Mouse (Mus musculus): ENCODE measurements at regions not wholly inside any gene's neighbourhood (a gene's known extent, or its start where the extent isn't known, plus 50 kb on each side); places are given as distances from the start of the nearest gene placed in this dataset.

DNA sequence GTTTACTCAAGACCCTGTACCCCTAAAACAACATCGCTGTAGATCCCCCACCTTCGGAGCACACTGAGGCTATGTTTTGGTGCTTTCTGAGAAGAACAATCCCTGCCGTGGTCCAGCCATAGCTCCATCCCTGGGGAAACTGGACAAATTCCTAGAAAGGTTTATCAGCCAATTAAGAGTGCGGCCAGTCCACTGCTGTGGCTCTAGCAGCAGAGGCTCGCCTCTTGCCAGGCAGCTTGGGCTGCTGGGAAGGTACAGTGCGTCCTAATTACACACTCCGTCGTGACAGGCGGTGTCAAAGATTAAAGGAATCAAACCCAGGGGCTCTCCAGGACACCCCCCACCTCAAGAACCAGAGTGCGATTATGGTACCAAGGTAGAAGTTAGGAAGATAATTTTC lies 116.4 kb upstream of the Sdk2 start:
- DNase-seq (ENCODE audit: extremely low read depth, insufficient read length, low spot score), result no peak

DNA sequence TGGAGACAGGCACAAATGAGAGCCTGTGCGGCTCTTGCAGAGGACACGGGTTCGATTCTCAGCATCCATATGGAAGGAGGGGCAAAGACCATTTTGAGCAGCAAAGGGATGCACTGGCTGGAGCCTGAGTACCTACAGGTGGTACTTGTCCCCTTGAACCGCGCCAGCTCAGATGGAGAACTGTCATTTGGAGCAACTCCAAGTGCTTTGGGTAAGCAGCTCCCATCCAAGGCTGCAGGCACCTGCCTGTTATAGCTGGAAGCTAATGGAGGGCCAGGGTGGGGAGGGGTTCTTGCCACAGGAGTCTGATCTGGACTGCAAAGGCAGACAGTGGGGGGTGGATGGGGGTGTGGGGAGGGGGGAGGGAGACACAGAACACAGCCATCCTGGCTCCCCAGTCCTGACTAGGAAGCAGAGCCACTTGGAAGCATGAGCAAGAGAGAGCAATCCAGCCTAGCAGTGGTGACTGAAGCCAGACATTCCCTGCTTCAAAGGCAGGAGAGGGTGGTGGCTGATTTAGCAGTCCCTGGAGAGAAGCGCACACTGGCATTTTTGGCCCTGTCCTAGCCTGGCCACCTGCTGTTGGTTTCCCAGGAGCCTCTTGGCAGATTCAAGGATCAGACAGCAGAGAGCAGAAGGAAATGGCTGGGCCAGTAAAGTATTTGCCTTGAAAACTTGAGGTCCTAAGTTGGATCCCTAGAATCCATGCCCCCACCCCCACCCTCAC lies 112.1 kb upstream of the Sdk2 start:
- no peak for DNase-seq (ENCODE audit: extremely low read depth, insufficient read length, low spot score)

DNA sequence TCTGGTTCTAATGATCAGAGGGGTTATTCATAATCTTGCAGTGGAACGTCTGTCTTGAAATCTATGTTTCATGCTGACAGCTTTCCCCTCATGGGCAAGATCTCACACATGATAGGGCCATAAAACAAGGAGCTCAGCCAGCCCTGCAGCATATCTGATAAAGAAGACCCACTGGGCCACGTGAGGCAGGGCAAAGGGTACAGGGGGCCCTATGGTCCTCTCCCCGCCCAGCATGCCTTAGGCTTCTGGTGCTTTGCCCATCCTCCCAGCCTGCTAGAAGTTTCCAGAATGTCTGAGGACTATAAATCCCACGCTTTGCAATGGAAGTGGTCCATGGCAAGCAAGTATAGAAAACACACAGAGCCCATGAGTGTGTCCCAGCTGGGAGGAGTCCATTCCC lies 110.9 kb upstream of the Sdk2 start:
- no peak for DNase-seq (ENCODE audit: extremely low read depth, insufficient read length, low spot score)

DNA sequence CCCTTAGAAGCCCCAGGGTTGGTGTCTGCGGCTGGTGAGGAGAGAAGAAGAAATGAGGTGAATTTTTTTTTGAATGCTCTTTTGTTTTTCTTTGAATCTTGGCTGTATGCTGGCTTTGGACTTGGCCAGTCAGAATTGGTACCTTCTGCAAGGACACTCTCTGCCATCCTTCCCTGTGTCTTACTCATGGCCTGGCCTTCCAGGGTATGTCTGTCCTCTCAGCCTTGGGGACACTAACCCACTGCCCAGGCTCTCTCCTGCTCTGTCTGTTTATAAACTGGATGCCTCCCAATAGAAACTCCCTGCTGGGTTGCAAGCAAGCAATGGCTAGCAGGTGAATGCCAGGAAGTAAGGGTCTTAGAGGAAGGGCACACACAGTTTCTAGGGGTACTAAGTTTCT lies 110.4 kb upstream of the Sdk2 start:
- DNase-seq (ENCODE audit: extremely low read depth, insufficient read length, low spot score), result no peak

DNA sequence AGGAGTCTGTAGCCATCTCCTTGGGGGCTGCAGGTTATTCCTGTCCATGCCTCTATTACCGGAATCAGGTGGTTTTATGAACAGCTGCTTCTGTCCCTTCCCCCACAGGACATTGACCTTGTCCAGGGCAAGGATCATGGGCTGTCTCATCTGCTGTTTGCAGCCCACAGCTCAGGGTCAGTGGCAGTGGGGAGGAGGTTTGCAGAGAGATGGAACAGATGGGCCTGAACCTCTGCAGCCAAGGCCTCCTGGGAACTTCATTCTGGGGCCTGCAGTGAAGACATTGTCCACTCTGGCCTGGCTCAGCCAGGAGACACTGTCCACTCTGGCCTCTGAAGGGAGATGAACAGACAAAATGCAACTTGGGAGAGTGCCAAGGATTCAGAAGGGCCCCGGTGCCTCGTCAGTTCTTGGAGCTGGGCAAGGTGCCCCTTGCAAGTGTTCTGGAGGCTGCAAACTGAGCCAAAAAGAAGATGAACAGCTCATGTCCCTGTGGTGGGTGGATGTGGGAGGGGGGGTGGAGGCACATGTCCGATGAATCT lies 109.9 kb upstream of the Sdk2 start:
- no peak for DNase-seq (ENCODE audit: extremely low read depth, insufficient read length, low spot score)

GRCm38 (mm10) chr11:114175437-114176131 lies 108.7 kb upstream of the Sdk2 start:
- DNase-seq (ENCODE audit: extremely low read depth, insufficient read length, low spot score), result no peak

DNA sequence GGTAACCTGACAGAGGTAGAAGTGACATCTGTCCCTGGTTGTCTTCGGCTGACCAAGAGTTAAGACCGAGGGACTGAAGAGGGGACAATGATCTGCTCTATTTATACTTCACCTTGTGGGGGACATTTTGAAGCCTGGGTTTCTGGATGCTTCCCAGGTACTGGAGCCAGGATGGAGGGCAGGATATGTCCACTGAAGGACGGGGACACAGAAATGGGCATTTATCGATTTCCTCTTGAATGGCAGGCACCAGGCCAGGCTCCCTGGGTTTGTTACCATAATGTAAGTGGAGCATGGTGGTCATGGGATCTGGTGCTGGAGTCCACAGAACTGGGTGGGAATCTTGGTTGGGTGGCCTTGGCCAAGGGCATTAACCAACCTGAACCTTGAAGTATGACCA lies 108.0 kb upstream of the Sdk2 start:
- DNase-seq (ENCODE audit: extremely low read depth, insufficient read length, low spot score), result no peak

GRCm38 (mm10) chr11:114168231-114168661 lies 101.4 kb upstream of the Sdk2 start:
- no peak for DNase-seq (ENCODE audit: extremely low read depth, insufficient read length, low spot score)

DNA sequence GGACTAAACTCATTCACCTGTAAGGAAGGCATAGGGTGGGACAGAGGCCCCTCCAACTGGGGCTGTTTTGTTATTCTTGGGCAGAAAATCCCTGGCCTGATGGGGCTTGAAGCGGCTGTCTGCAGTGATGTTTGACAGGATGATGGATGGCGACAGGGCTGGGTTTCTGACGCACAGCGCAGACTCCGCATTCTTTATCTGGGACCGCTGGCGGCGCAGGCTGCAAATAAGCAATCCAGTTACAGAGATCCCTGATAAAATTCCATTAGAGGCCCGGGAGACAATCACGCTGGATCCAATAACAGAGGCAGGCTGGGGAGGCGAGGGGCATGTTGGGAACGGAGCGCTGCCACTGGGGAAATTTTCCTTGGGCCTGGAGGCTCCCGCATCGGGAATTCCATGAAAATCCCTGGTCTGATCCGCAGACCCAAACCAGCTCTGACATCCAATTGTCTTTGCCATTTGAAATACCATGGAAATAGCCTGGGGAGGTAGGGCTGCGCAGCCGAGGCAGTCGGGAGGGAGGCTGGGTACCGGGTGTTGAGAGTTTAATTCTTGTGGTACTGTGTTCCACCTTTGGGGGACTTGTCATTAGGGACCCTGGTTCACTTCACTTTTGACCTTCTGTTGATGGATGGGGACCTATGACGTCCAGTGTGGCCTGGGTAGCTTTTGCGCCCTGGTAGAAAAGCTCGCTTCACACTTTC lies 99.0 kb upstream of the Sdk2 start:
- no peak for DNase-seq (ENCODE audit: extremely low read depth, insufficient read length, low spot score)

DNA sequence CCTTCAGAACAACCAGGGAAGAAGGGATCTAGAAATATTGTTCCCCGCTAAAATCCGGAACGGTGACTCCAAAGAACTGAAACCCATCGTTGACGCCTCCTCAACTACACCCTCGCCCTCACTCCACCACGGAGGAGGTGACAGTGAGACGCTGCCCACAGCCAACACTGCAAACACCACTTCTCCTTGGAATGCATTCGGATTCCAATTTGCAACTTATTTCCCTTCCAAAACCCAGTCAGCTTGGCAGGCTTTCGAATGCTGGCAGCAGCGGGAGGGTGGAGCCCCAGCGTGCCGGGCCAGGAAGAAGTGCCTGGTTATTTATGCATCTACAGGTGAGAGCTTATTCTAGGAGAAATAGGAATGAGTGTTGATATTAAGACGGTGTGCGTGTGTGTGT lies 85.9 kb upstream of the Sdk2 start:
- DNase-seq (ENCODE audit: extremely low read depth, insufficient read length, low spot score), result no peak

- no peak for DNase-seq (ENCODE audit: extremely low read depth, insufficient read length, low spot score)
These were observed 79.5 kb upstream of the Sdk2 start for GRCm38 (mm10) chr11:114146334-114146733.

DNA sequence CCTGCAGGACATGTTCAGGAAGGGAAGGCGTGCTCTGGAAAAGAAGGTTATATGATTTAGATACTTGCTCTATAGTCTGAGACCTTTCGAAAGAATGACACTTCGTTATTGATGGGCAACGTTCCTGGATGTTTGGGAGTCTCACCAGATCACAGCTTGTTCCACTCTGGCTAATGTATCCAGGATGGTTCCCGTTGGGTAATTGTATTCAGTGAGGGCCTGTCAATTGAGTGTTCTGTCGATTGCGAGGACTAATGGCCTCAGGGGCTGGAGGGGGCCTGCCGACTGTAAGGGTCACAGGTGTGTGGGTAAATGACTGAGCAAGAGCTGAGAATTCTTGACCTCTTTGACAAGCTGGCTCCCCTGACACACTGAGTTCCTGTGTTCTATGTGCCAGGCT lies 62.4 kb upstream of the Sdk2 start:
- DNase-seq (ENCODE audit: extremely low read depth, insufficient read length, low spot score), result no peak

DNA sequence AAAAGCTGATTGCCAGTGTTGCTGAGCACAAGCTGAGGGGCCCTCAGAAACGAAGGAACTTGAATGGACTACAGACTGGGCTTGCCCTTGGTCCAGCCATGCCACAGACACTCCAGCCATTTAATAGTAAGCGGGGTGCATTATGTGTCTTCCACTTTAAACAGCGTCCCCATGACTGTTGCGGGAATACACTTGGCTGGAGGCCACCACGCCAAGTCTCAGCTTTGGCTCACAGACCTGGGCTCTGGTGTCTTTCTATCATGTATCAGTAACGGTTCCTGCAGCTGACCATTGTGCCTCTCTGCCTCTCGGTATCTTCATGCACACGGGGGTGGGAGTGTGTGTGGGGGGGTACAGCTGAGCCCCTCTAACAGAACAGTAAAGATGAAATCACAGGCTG lies 62.0 kb upstream of the Sdk2 start:
- no peak for DNase-seq (ENCODE audit: extremely low read depth, insufficient read length, low spot score)

- DNase-seq (ENCODE audit: extremely low read depth, insufficient read length, low spot score), result no peak
These were observed 60.6 kb upstream of the Sdk2 start for GRCm38 (mm10) chr11:114127426-114127825.

DNA sequence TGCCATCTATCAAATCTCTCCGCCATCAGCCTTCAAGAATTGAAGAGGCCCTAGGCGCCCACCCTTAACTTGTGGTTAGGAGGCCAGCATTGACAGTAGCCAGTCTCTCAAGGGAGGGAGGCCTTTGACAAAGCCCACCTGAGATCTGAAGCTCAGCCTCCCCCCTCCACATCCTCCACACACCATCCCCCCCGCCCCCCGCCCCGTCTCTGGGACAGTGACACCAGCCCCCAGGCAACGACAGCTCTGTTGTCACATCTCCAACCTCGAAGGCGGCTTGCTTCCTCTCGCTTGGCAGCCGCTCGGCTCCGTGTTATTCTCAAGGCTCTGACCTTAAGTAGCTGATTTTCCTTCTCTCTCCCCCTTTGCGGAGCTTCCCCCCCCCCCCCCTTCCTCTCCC lies 55.3 kb upstream of the Sdk2 start:
- no peak for DNase-seq (ENCODE audit: extremely low read depth, insufficient read length, low spot score)

- no peak for DNase-seq (ENCODE audit: extremely low read depth, insufficient read length, low spot score)
These were observed 52.3 kb upstream of the Sdk2 start for GRCm38 (mm10) chr11:114119135-114119534.

Data from 3134 (cell line).